Mouse (Mus musculus) intestine, embryonic 16.5 days (tissue): ENCODE results near the gene Ankrd66. TPM values are rescaled to one million over a fixed set of nuclear protein-coding genes. Genes with fewer than 3 reads are reported as not detected.
A peak's percentile ranks its signal among the peaks of the same experiment; 100 is the strongest.

Experiments
- ATAC-seq: fragments of 200-750 bp; cut with Nextera tagmentation; 2 replicates; pipeline ENCODE4 v1.8.0; 2017; ENCODE audit warnings: moderate TSS enrichment, moderate library complexity
- H3K27ac ChIP-seq: fragments of 300-500 bp; sonication (generic); 2 replicates; pipeline ENCODE4 v1.5.1; 2014; ENCODE audit warnings: mild to moderate bottlenecking, low read length
- H3K27me3 ChIP-seq: fragments of 300-500 bp; sonication (generic); replicated peaks from 2 replicates; pipeline ENCODE4 v1.6.1; 2014; ENCODE audit warnings: low read length, control low read depth, mixed read lengths; ENCODE audit not compliant: control insufficient read depth, insufficient read depth
- H3K36me3 ChIP-seq: fragments of 300-500 bp; sonication (generic); 2 replicates; pipeline ENCODE4 v1.6.1; 2014; ENCODE audit warnings: low read length, control low read depth; ENCODE audit not compliant: control insufficient read depth, insufficient read depth
- H3K4me1 ChIP-seq: fragments of 300-500 bp; sonication (generic); 2 replicates; pipeline ENCODE4 v1.6.1; 2014; ENCODE audit warnings: low read length, control low read depth, mixed read lengths; ENCODE audit not compliant: control insufficient read depth, insufficient read depth
- H3K4me2 ChIP-seq: fragments of 300-500 bp; sonication (generic); 2 replicates; pipeline ENCODE4 v1.6.1; 2014; ENCODE audit warnings: low read depth, low read length, control low read depth
- H3K4me3 ChIP-seq: fragments of 300-500 bp; sonication (generic); 2 replicates; pipeline ENCODE4 v1.5.1; 2014; ENCODE audit warnings: mild to moderate bottlenecking, low read length
- H3K9ac ChIP-seq: fragments of 300-500 bp; sonication (generic); 2 replicates; pipeline ENCODE4 v1.6.1; 2014; ENCODE audit warnings: low read depth, low read length
- H3K9me3 ChIP-seq: fragments of 300-500 bp; sonication (generic); 2 replicates; pipeline ENCODE4 v1.6.1; 2016; ENCODE audit warnings: low read length, control low read depth; ENCODE audit not compliant: control insufficient read depth
- WGBS: fragments of 180-500 bp; shearing (Covaris S2); extraction: QIAGEN DNeasy Blood & Tissue Kit; methylation state at CpG from one replicate; pipeline ENCODE4 v1.1.7; 2014; 5-methylcytosine and 5-hydroxymethylcytosine counted together
- polyA plus RNA-seq: library from polyadenylated mRNA; unstranded; fragments of >200 nt; fragmentation: Nextera tagmentation; extraction: Ambion mirVana; gene quantifications from 2 replicates; pipeline ENCODE4 v1.2.1, GENCODE M21; 2015

Ankrd66 gene
- polyA plus RNA-seq, 1 experiment from 2014 or later, result not detected

- ATAC-seq, result no peak
- no peak overlapping the region for H3K4me3 ChIP-seq
- 76% methylated on average over 4 of the region's 4 CpGs for WGBS
- H3K4me2 ChIP-seq, result no peak overlapping the region
- no peaks in the 10 kb centered on the region for H3K9me3 ChIP-seq
- no peaks in the 10 kb centered on the region for H3K27me3 ChIP-seq
- no peak overlapping the region for H3K27ac ChIP-seq
- H3K9ac ChIP-seq, result no peak overlapping the region
- no peaks in the 10 kb centered on the region for H3K36me3 ChIP-seq
- H3K4me1 ChIP-seq, result no peaks in the 10 kb centered on the region
These were observed 32.7 kb downstream of the Ankrd66 start for GRCm38 (mm10) chr17:43510782-43511181.

DNA sequence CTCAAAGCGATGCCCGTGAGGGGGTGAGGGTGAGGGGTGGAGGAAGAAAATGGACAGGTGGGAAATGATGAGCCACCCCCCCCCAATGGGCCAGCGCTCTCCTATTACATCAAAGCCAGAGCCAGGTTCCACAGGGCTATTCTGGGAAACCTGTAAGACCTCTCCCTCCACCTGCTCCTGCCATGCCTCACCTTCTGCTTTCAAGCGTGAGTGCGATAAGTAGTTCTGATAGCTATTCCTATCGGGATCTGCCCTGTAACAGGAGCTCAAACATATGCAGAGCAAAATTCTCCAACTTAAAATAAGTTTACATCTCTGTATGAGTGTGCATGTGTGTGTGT lies 38.9 kb downstream of the Ankrd66 start:
- peak; percentile 80 for ATAC-seq
- Histone ChIP-seq H3K27me3 (no peaks in the 10 kb centered on the region), H3K36me3 (no peaks in the 10 kb centered on the region), H3K4me3 (0 out of 2 replicates have a peak overlapping the region, but pooled peaks have one; percentile 16), H3K4me2 (peak overlapping the region; percentile 30; the same call in 1 of the 2 replicates), H3K27ac (peak overlapping the region; percentile 89), H3K9me3 (no peaks in the 10 kb centered on the region), H3K4me1 (no peaks in the 10 kb centered on the region), H3K9ac (no peak overlapping the region)
- WGBS, result 22% methylated on average over 6 of the region's 6 CpGs

DNA sequence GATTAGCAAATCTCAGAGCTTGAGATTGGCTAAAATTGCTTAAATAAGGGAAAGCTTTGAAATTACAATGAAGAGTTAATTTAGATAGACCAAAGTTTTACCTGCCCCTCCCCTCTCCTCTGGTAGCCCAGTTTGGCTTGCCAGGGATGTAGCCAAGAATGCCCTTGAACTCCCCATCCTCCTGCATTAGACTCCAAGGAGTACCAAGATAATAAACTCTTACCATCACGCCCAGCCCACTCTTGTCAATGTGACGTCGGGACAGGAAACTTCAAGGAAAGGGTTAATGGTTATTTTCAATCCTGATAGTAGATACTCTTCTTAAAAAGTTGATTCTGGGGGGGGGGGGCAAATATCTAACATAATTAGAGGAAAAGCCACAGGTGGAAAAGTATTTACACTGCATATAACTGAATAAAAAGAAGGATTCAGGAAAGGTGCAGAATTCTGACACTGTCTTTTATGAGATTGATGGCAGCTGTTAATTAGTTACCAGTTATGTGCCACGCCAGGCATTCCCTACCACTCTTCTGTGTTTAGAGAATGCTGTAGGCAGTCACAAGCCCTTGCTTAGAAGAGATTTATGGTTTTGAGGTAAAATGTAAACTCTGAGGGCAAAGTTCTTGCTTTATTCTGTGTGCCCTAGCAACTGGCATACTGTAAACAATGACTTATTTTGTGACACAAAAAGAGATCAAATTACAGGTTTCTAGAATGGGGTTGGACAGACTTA lies 39.4 kb downstream of the Ankrd66 start:
- Histone ChIP-seq H3K27me3 (no peaks in the 10 kb centered on the region), H3K4me1 (no peaks in the 10 kb centered on the region), H3K36me3 (no peaks in the 10 kb centered on the region), H3K27ac (peak overlapping the region; percentile 89), H3K9ac (no peak overlapping the region), H3K4me3 (peak overlapping the region; percentile 16; the same call in 1 of the 2 replicates), H3K4me2 (peak overlapping the region; percentile 31), H3K9me3 (no peaks in the 10 kb centered on the region)
- ATAC-seq, result peak; percentile 94
- WGBS, result 34% methylated on average over 4 of the region's 4 CpGs

GRCm38 (mm10) chr17:43502592-43502991 lies 40.8 kb downstream of the Ankrd66 start, which contains the start of gene Mep1a:
Mep1a (minus strand) TSS chr17:43502812.
- H3K9ac ChIP-seq, result peak within 1 kb of the TSS; percentile 31
- WGBS, result 56% methylated on average over 9 of the region's 9 CpGs

GRCm38 (mm10) chr17:43501631-43502030 lies 41.8 kb downstream of the Ankrd66 start:
- 86% methylated on average over 5 of the region's 5 CpGs for WGBS
- Histone ChIP-seq H3K9me3 (no peaks in the 10 kb centered on the region), H3K27ac (peak overlapping the region; percentile 69)

More at GRCm38 (mm10) chr17:43502592-43502991, 40.8 kb downstream of the Ankrd66 start, which contains the start of gene Mep1a:
- H3K4me1 ChIP-seq, result no peaks in the 10 kb centered on the region
- H3K27ac ChIP-seq, result peak within 1 kb of the TSS; percentile 73
- H3K4me3 ChIP-seq, result peak within 1 kb of the TSS; percentile 34
- H3K4me2 ChIP-seq, result peak within 1 kb of the TSS; percentile 38
- H3K36me3 ChIP-seq, result no peaks in the 10 kb centered on the region
- no peaks in the 10 kb centered on the region for H3K27me3 ChIP-seq
- no peaks in the 10 kb centered on the region for H3K9me3 ChIP-seq
- ATAC-seq, result peak; percentile 63

GRCm38 (mm10) chr17:43501223-43501622 lies 42.2 kb downstream of the Ankrd66 start:
- no peak for ATAC-seq
- 69% methylated on average over 3 of the region's 3 CpGs for WGBS
- H3K27ac ChIP-seq, result no peak overlapping the region

More at GRCm38 (mm10) chr17:43501631-43502030, 41.8 kb downstream of the Ankrd66 start:
- H3K4me2 ChIP-seq, result peak overlapping the region; percentile 38
- peak overlapping the region; percentile 34 for H3K4me3 ChIP-seq
- ATAC-seq, result no peak
- no peaks in the 10 kb centered on the region for H3K4me1 ChIP-seq
- no peaks in the 10 kb centered on the region for H3K36me3 ChIP-seq
- H3K9ac ChIP-seq, result peak overlapping the region; percentile 31
- H3K27me3 ChIP-seq, result no peaks in the 10 kb centered on the region

GRCm38 (mm10) chr17:43500513-43500912 lies 42.9 kb downstream of the Ankrd66 start:
- Histone ChIP-seq H3K4me1 (no peaks in the 10 kb centered on the region), H3K9me3 (no peaks in the 10 kb centered on the region), H3K27ac (no peak overlapping the region), H3K36me3 (0 out of 2 replicates have a peak, but pooled peaks cover 3% of the 10 kb centered on the region), H3K9ac (no peak overlapping the region), H3K4me2 (peak overlapping the region; percentile 36; the same call in 1 of the 2 replicates), H3K27me3 (no peaks in the 10 kb centered on the region), H3K4me3 (no peak overlapping the region)
- WGBS, result 69% methylated on average over 1 of the region's 1 CpGs
- no peak for ATAC-seq

More at GRCm38 (mm10) chr17:43501223-43501622, 42.2 kb downstream of the Ankrd66 start:
- H3K4me3 ChIP-seq, result peak overlapping the region; percentile 30
- H3K4me1 ChIP-seq, result no peaks in the 10 kb centered on the region
- H3K27me3 ChIP-seq, result no peaks in the 10 kb centered on the region
- peak overlapping the region; percentile 43 for H3K4me2 ChIP-seq
- no peak overlapping the region for H3K9ac ChIP-seq
- 0 out of 2 replicates have a peak, but pooled peaks cover 3% of the 10 kb centered on the region for H3K36me3 ChIP-seq
- H3K9me3 ChIP-seq, result no peaks in the 10 kb centered on the region

GRCm38 (mm10) chr17:43497521-43497920 lies 45.9 kb downstream of the Ankrd66 start:
- H3K4me2 ChIP-seq, result no peak overlapping the region
- H3K27ac ChIP-seq, result no peak overlapping the region
- no peak overlapping the region for H3K4me3 ChIP-seq
- WGBS, result 72% methylated on average over 4 of the region's 4 CpGs
- no peak overlapping the region for H3K9ac ChIP-seq
- H3K9me3 ChIP-seq, result no peaks in the 10 kb centered on the region
- 0 out of 2 replicates have a peak, but pooled peaks cover 3% of the 10 kb centered on the region for H3K36me3 ChIP-seq
- no peaks in the 10 kb centered on the region for H3K4me1 ChIP-seq
- no peaks in the 10 kb centered on the region for H3K27me3 ChIP-seq
- no peak for ATAC-seq

GRCm38 (mm10) chr17:43495502-43495901 lies 47.9 kb downstream of the Ankrd66 start:
- Histone ChIP-seq H3K9me3 (no peaks in the 10 kb centered on the region), H3K27me3 (no peaks in the 10 kb centered on the region), H3K27ac (no peak overlapping the region), H3K4me2 (no peak overlapping the region), H3K9ac (no peak overlapping the region), H3K36me3 (0 out of 2 replicates have a peak, but pooled peaks cover 3% of the 10 kb centered on the region), H3K4me3 (no peak overlapping the region), H3K4me1 (no peaks in the 10 kb centered on the region)
- 82% methylated on average over 5 of the region's 5 CpGs for WGBS
- ATAC-seq, result no peak
